ENCODE assay signal across 9 mouse cellular contexts in genomic region chr19:5723934-5724548, GRCm38 (mm10). TPM values are rescaled to one million over a fixed set of nuclear protein-coding genes. Genes with fewer than 3 reads are reported as not detected.
A peak's percentile ranks its signal among the peaks of the same experiment; 100 is the strongest.
DNase-seq lines count a peak whose midpoint lies in the region; ATAC-seq and TF ChIP-seq lines count a peak whose summit lies in the region.
"Had no signal": no experiment of that assay in that cellular context is flagged by ENCODE, and none has a peak within 500 bp of the region (broad histone marks: within the 10 kb centered on the region; RNA-seq: fewer than 3 reads in every experiment).

No protein-coding gene starts in this region.

- DNase-seq in kidney, postnatal 14 days = no peak
- DNase-seq in liver, embryonic 14.5 days (ENCODE audit: low read depth in 3 of 3, low spot score in 3 of 3) = no peak
- DNase-seq in thymus, postnatal 36 days = no peak
- DNase-seq in cerebellum, adult 2 months = no peak
- no peak for DNase-seq in midbrain, embryonic 11.5 days (ENCODE audit: low spot score, missing footprints)
- DNase-seq: cerebellum, adult 11-12 months had no signal

- ATAC-seq in kidney, embryonic 14.5 days (ENCODE audit: low FRiP score, low TSS enrichment) = no peak
- no peak for ATAC-seq in heart, embryonic 16.5 days (replicated peaks; ENCODE audit: extremely low read depth, insufficient read depth, low FRiP score)
- ATAC-seq in liver, embryonic 14.5 days (ENCODE audit: insufficient read depth) = no peak
- no peak for ATAC-seq in midbrain, embryonic 11.5 days (ENCODE audit: low FRiP score)

- peak overlapping the region; percentile 63 for H3K4me2 ChIP-seq in kidney, embryonic 14.5 days (replicated peaks; ENCODE audit: low read depth, low read length)
- H3K4me2 ChIP-seq in heart, embryonic 16.5 days (ENCODE audit: low read depth, low read length) = peak overlapping the region; percentile 97
- H3K4me2 ChIP-seq in liver, embryonic 14.5 days (ENCODE audit: low read depth) = peak overlapping the region; percentile 95
- no peak overlapping the region for H3K4me2 ChIP-seq in midbrain, embryonic 11.5 days

- H3K9ac ChIP-seq in kidney, embryonic 14.5 days (ENCODE audit: low read depth, low read length) = no peak overlapping the region; the same call in 1 of the 2 replicates
- H3K9ac ChIP-seq in heart, embryonic 16.5 days (ENCODE audit: low read length) = peak overlapping the region; percentile 93
- peak overlapping the region; percentile 96 for H3K9ac ChIP-seq in liver, embryonic 14.5 days (replicated peaks)
- no peak overlapping the region; the same call in 1 of the 2 replicates for H3K9ac ChIP-seq in midbrain, embryonic 11.5 days (ENCODE audit: low read length)

- TF ChIP-seq POLR2A in bone marrow macrophage, adult 2 months (IDR thresholded peaks at IDR 0.05; ENCODE audit: borderline replicate concordance, low read depth, low read length) = no peak
- no peak for TF ChIP-seq POLR2A in cerebellum, adult 2 months (IDR thresholded peaks at IDR 0.05; ENCODE audit: borderline replicate concordance, insufficient read depth, low read length)

- H3K27ac ChIP-seq in kidney, embryonic 14.5 days (ENCODE audit: low read depth, low read length) = no peak overlapping the region
- H3K27ac ChIP-seq in bone marrow macrophage, adult 2 months (ENCODE audit: insufficient read depth, low read depth, low read length) = peak overlapping the region; percentile 85
- H3K27ac ChIP-seq in heart, embryonic 16.5 days (ENCODE audit: low read length) = peak overlapping the region; percentile 96
- H3K27ac ChIP-seq in liver, embryonic 14.5 days = peak overlapping the region; percentile 98
- H3K27ac ChIP-seq in cerebellum, adult 2 months (ENCODE audit: insufficient read depth, low read length) = no peak overlapping the region
- H3K27ac ChIP-seq in midbrain, embryonic 11.5 days (ENCODE audit: low read depth, low read length) = no peak overlapping the region

- H3K36me3 ChIP-seq in kidney, embryonic 14.5 days (ENCODE audit: control insufficient read depth, insufficient read depth, low read length) = peaks cover 39% of the 10 kb centered on the region
- peaks cover 38% of the 10 kb centered on the region for H3K36me3 ChIP-seq in heart, embryonic 16.5 days (ENCODE audit: control insufficient read depth, insufficient read depth)
- H3K36me3 ChIP-seq in liver, embryonic 14.5 days (replicated peaks; ENCODE audit: control insufficient read depth, insufficient read depth, low read depth) = peaks cover 57% of the 10 kb centered on the region
- peaks cover 24% of the 10 kb centered on the region for H3K36me3 ChIP-seq in midbrain, embryonic 11.5 days (ENCODE audit: control insufficient read depth, insufficient read depth, low read length)

- H3K4me3 ChIP-seq in kidney, embryonic 14.5 days (ENCODE audit: low read length) = peak overlapping the region; percentile 37; the same call in 1 of the 2 replicates
- peak overlapping the region; percentile 58 for H3K4me3 ChIP-seq in bone marrow macrophage, adult 2 months (ENCODE audit: insufficient read depth, low read length)
- H3K4me3 ChIP-seq in heart, embryonic 16.5 days (ENCODE audit: low read length) = peak overlapping the region; percentile 84
- H3K4me3 ChIP-seq in liver, embryonic 14.5 days (ENCODE audit: insufficient read depth in 1 of 2, low read depth in 2 of 2, low read length in 2 of 2) = peak overlapping the region; percentile 74 to 96
- H3K4me3 ChIP-seq in cerebellum, adult 2 months (replicated peaks; ENCODE audit: insufficient read depth, low read depth, low read length) = no peak overlapping the region
- H3K4me3 ChIP-seq in midbrain, embryonic 11.5 days (ENCODE audit: low read depth, low read length) = no peak overlapping the region

- TF ChIP-seq EP300 in liver, embryonic 14.5 days (IDR thresholded peaks at IDR 0.05; ENCODE audit: low read depth) = no peak

- WGBS in kidney, embryonic 14.5 days = 54% methylated on average over 4 of the region's 4 CpGs
- WGBS in heart, embryonic 16.5 days = 40% methylated on average over 4 of the region's 4 CpGs
- 17% methylated on average over 4 of the region's 4 CpGs for WGBS in liver, embryonic 14.5 days (ENCODE audit: insufficient replicate concordance)
- WGBS in cerebellum, adult 2 months = 53% methylated on average over 4 of the region's 4 CpGs
- 64% methylated on average over 4 of the region's 4 CpGs for WGBS in midbrain, embryonic 11.5 days

- TF ChIP-seq CTCF in bone marrow macrophage, adult 2 months (IDR thresholded peaks at IDR 0.05; ENCODE audit: low read depth, low read length) = no peak
- no peak for TF ChIP-seq CTCF in liver, embryonic 14.5 days (IDR thresholded peaks at IDR 0.05; ENCODE audit: low read depth)
- TF ChIP-seq CTCF in cerebellum, adult 2 months (IDR thresholded peaks at IDR 0.05; ENCODE audit: borderline replicate concordance, insufficient read depth, low read depth, low read length) = no peak

- H3K9me3 ChIP-seq in kidney, embryonic 14.5 days (ENCODE audit: control insufficient read depth, low read length) = no peaks in the 10 kb centered on the region
- H3K9me3 ChIP-seq in heart, embryonic 16.5 days (replicated peaks; ENCODE audit: control insufficient read depth, low read length) = no peaks in the 10 kb centered on the region
- no peaks in the 10 kb centered on the region for H3K9me3 ChIP-seq in liver, embryonic 14.5 days (ENCODE audit: control insufficient read depth, low read length)
- no peaks in the 10 kb centered on the region for H3K9me3 ChIP-seq in midbrain, embryonic 11.5 days (ENCODE audit: control insufficient read depth, low read length)

- H3K4me1 ChIP-seq in kidney, embryonic 14.5 days (ENCODE audit: control insufficient read depth, insufficient read depth, low read length) = peaks cover 38% of the 10 kb centered on the region
- peaks cover 23% of the 10 kb centered on the region for H3K4me1 ChIP-seq in bone marrow macrophage, adult 2 months (ENCODE audit: control insufficient read depth, insufficient read depth, low read length)
- H3K4me1 ChIP-seq in heart, embryonic 16.5 days (ENCODE audit: control insufficient read depth, insufficient read depth, low read length) = peaks cover 35% of the 10 kb centered on the region
- peaks cover 25 to 44% of the 10 kb centered on the region in 2 experiments for H3K4me1 ChIP-seq in liver, embryonic 14.5 days (replicated peaks; ENCODE audit: control insufficient read depth in 2 of 2, insufficient read depth in 2 of 2, low read length in 1 of 2)
- peaks cover 8% of the 10 kb centered on the region; the same call in 1 of the 2 replicates for H3K4me1 ChIP-seq in cerebellum, adult 2 months (ENCODE audit: control insufficient read depth, insufficient read depth, low read length)
- H3K4me1 ChIP-seq in midbrain, embryonic 11.5 days (ENCODE audit: control insufficient read depth, insufficient read depth, low read length) = peaks cover 22% of the 10 kb centered on the region

- H3K27me3 ChIP-seq in kidney, embryonic 14.5 days (ENCODE audit: control insufficient read depth, insufficient read depth, low read length) = no peaks in the 10 kb centered on the region
- no peaks in the 10 kb centered on the region for H3K27me3 ChIP-seq in heart, embryonic 16.5 days (ENCODE audit: control insufficient read depth, insufficient read depth, low read length)
- H3K27me3 ChIP-seq in liver, embryonic 14.5 days (ENCODE audit: control insufficient read depth, insufficient read depth, low read length) = no peaks in the 10 kb centered on the region
- no peaks in the 10 kb centered on the region for H3K27me3 ChIP-seq in cerebellum, adult 2 months (ENCODE audit: control insufficient read depth, insufficient read depth, low read length)
- H3K27me3 ChIP-seq in midbrain, embryonic 11.5 days (ENCODE audit: control insufficient read depth, insufficient read depth, low read length) = no peaks in the 10 kb centered on the region

RNA-seq across cellular contexts. Expression of gene Ehbp1l1, which starts 2.1 kb away (rescaled TPM):
- 8.8 and 11.5 TPM in 2 replicates for polyA plus RNA-seq in kidney, embryonic 14.5 days (2014; fragmentation: Nextera tagmentation; extraction: Ambion mirVana)
- 123 and 125 TPM in 2 replicates for polyA plus RNA-seq in bone marrow macrophage, adult 2 months (2012; ENCODE audit: insufficient read depth, insufficient read length, missing spikeins)
- 92.3 and 97.5 TPM in 2 replicates for polyA plus RNA-seq in heart, embryonic 16.5 days (2015; fragmentation: Nextera tagmentation; extraction: Ambion mirVana)
- 70.8 and 95.5 TPM in 2 replicates for polyA plus RNA-seq in liver, embryonic 14.5 days (2012; rRNA removed)
- polyA plus RNA-seq in liver, embryonic 14.5 days (2014; fragmentation: Nextera tagmentation; extraction: Ambion mirVana) = 66.0 and 76.7 TPM in 2 replicates
- 11.7 and 13.1 TPM in 2 replicates for polyA plus RNA-seq in cerebellum, adult 2 months (2012; rRNA removed)
- 5.3 and 5.4 TPM in 2 replicates for polyA plus RNA-seq in midbrain, embryonic 11.5 days (2014; fragmentation: Nextera tagmentation; extraction: Ambion mirVana)

RNA-seq across cellular contexts. Expression of gene Fam89b, which starts 5.4 kb away (rescaled TPM):
- polyA plus RNA-seq in kidney, embryonic 14.5 days (2014; fragmentation: Nextera tagmentation; extraction: Ambion mirVana) = 92.8 and 114 TPM in 2 replicates
- 167 and 176 TPM in 2 replicates for polyA plus RNA-seq in bone marrow macrophage, adult 2 months (2012; ENCODE audit: insufficient read depth, insufficient read length, missing spikeins)
- polyA plus RNA-seq in heart, embryonic 16.5 days (2015; fragmentation: Nextera tagmentation; extraction: Ambion mirVana) = 68.6 and 72.3 TPM in 2 replicates
- polyA plus RNA-seq in liver, embryonic 14.5 days (2012; rRNA removed) = 44.0 and 50.9 TPM in 2 replicates
- polyA plus RNA-seq in liver, embryonic 14.5 days (2014; fragmentation: Nextera tagmentation; extraction: Ambion mirVana) = 40.6 and 41.0 TPM in 2 replicates
- 65.2 and 65.9 TPM in 2 replicates for polyA plus RNA-seq in cerebellum, adult 2 months (2012; rRNA removed)
- polyA plus RNA-seq in midbrain, embryonic 11.5 days (2014; fragmentation: Nextera tagmentation; extraction: Ambion mirVana) = 157 and 158 TPM in 2 replicates

RNA-seq across cellular contexts. Expression of gene Ltbp3, which starts 16.7 kb away (rescaled TPM):
- 14.9 and 27.1 TPM in 2 replicates for polyA plus RNA-seq in kidney, embryonic 14.5 days (2014; fragmentation: Nextera tagmentation; extraction: Ambion mirVana)
- 11.4 and 15.7 TPM in 2 replicates for polyA plus RNA-seq in bone marrow macrophage, adult 2 months (2012; ENCODE audit: insufficient read depth, insufficient read length, missing spikeins)
- polyA plus RNA-seq in heart, embryonic 16.5 days (2015; fragmentation: Nextera tagmentation; extraction: Ambion mirVana) = 27.3 and 31.5 TPM in 2 replicates
- polyA plus RNA-seq in liver, embryonic 14.5 days (2012; rRNA removed) = 1.9 and 2.1 TPM in 2 replicates
- polyA plus RNA-seq in liver, embryonic 14.5 days (2014; fragmentation: Nextera tagmentation; extraction: Ambion mirVana) = 0.85 and 1.6 TPM in 2 replicates
- 165 and 175 TPM in 2 replicates for polyA plus RNA-seq in cerebellum, adult 2 months (2012; rRNA removed)
- polyA plus RNA-seq in midbrain, embryonic 11.5 days (2014; fragmentation: Nextera tagmentation; extraction: Ambion mirVana) = 4.8 and 6.0 TPM in 2 replicates

RNA-seq across cellular contexts. Expression of gene Kcnk7, which starts 19.9 kb away (rescaled TPM):
- polyA plus RNA-seq in kidney, embryonic 14.5 days (2014; fragmentation: Nextera tagmentation; extraction: Ambion mirVana) = 0.39 and 0.42 TPM in 2 replicates
- not detected in 2 replicates for polyA plus RNA-seq in bone marrow macrophage, adult 2 months (2012; ENCODE audit: insufficient read depth, insufficient read length, missing spikeins)
- 0.18 and 0.24 TPM in 2 replicates for polyA plus RNA-seq in heart, embryonic 16.5 days (2015; fragmentation: Nextera tagmentation; extraction: Ambion mirVana)
- polyA plus RNA-seq in liver, embryonic 14.5 days (2012; rRNA removed) = 0.04 TPM in 1 of 2 replicates, not detected in the other
- 0.17 and 0.27 TPM in 2 replicates for polyA plus RNA-seq in liver, embryonic 14.5 days (2014; fragmentation: Nextera tagmentation; extraction: Ambion mirVana)
- polyA plus RNA-seq in cerebellum, adult 2 months (2012; rRNA removed) = 0.13 and 0.24 TPM in 2 replicates
- polyA plus RNA-seq in midbrain, embryonic 11.5 days (2014; fragmentation: Nextera tagmentation; extraction: Ambion mirVana) = not detected in 2 replicates

RNA-seq across cellular contexts. Expression of gene Pcnx3, which starts 35.3 kb away (rescaled TPM):
- polyA plus RNA-seq in kidney, embryonic 14.5 days (2014; fragmentation: Nextera tagmentation; extraction: Ambion mirVana) = 31.2 and 35.4 TPM in 2 replicates
- 43.3 and 54.9 TPM in 2 replicates for polyA plus RNA-seq in bone marrow macrophage, adult 2 months (2012; ENCODE audit: insufficient read depth, insufficient read length, missing spikeins)
- 11.5 and 13.4 TPM in 2 replicates for polyA plus RNA-seq in heart, embryonic 16.5 days (2015; fragmentation: Nextera tagmentation; extraction: Ambion mirVana)
- polyA plus RNA-seq in liver, embryonic 14.5 days (2012; rRNA removed) = 19.8 and 25.9 TPM in 2 replicates
- 9.1 and 9.8 TPM in 2 replicates for polyA plus RNA-seq in liver, embryonic 14.5 days (2014; fragmentation: Nextera tagmentation; extraction: Ambion mirVana)
- polyA plus RNA-seq in cerebellum, adult 2 months (2012; rRNA removed) = 65.0 and 65.1 TPM in 2 replicates
- 18.6 and 23.1 TPM in 2 replicates for polyA plus RNA-seq in midbrain, embryonic 11.5 days (2014; fragmentation: Nextera tagmentation; extraction: Ambion mirVana)

Comparison
In these comparisons a context has a peak if more than half of its experiments do, and no peak if none do; other contexts are left out.
1. H3K27ac ChIP-seq: peak in bone marrow macrophage, adult 2 months (single experiment), heart, embryonic 16.5 days (single experiment) and liver, embryonic 14.5 days (single experiment); none in kidney, embryonic 14.5 days (single experiment), cerebellum, adult 2 months (single experiment) and midbrain, embryonic 11.5 days (single experiment).
2. H3K4me3 ChIP-seq: peak in kidney, embryonic 14.5 days (single experiment), bone marrow macrophage, adult 2 months (single experiment), heart, embryonic 16.5 days (single experiment) and liver, embryonic 14.5 days (2 of 2); none in cerebellum, adult 2 months (single experiment) and midbrain, embryonic 11.5 days (single experiment).
3. H3K9ac ChIP-seq: peak in heart, embryonic 16.5 days (single experiment) and liver, embryonic 14.5 days (single experiment); none in kidney, embryonic 14.5 days (single experiment) and midbrain, embryonic 11.5 days (single experiment).